Mouse (Mus musculus) kidney, postnatal 10 days (tissue): Measurements from ENCODE around the gene Bcl7b.
"Not testable (repeated sequence)": the region's sequence is repeated elsewhere in the genome, so short reads cannot be mapped to it uniquely, and the experiment has no call there.

Experiments
- DNase-seq: peaks from one replicate; pipeline ENCODE4 v3.0.0; 2021; ENCODE audit warnings: mixed read lengths

Gene Bcl7b

GRCm38 (mm10) chr5:135220941-135221340, 52.9 kb downstream of the Bcl7b start:
- DNase-seq: no peak

DNA sequence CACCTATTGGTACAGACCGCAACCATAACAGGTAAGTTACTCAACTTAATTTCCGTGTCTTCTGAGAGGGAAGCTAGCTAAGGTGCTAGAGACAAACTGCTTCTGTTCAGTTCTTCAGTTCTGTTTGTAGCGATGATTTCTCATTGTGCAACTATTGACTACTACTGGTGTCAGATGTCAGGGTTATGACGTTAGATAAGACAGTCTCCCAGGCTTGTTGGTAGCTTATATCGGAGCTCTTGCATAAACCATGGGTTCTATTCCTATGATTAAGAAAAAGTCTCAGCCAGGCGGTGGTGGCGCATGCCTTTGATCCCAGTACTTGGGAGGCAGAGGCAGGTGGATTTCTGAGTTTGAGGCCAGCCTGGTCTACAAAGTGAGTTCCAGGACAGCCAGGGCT, 54.0 kb downstream of the Bcl7b start:
- DNase-seq: no peak

- no peak for DNase-seq
These were observed 56.1 kb downstream of the Bcl7b start for GRCm38 (mm10) chr5:135224169-135224568.

GRCm38 (mm10) chr5:135225879-135226278, 57.8 kb downstream of the Bcl7b start:
- not testable (repeated sequence) for DNase-seq

GRCm38 (mm10) chr5:135230186-135230585, 62.1 kb downstream of the Bcl7b start:
- DNase-seq: no peak
